Mouse (Mus musculus): ENCODE results near the gene Cpped1. TPM values are rescaled to one million over a fixed set of nuclear protein-coding genes. Genes with fewer than 3 reads are reported as not detected.

Gene Cpped1
- polyA plus RNA-seq, 1 experiment from 2014 or later, result 16.2 TPM

DNA sequence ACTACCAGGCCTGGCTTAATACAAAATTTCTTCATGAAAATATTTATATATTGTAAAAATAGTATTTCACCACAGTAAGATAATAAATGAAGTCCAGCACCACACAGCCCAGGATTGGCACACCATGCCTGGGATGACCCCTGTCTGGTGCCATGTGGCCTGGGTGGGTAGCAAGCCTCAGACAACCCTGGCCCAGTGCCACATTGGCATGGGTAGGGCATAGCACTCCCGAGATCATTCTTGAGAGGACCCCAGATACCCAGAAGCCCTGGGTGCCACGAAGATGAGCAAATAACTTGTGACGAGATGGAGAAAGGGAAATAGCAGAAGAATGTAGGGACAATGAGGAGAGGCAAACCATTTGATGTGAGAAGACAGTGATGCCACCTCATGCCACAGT lies 36.0 kb downstream of the Cpped1 start:
- WGBS, result 95% methylated on average over 3 of the region's 3 CpGs
- Histone ChIP-seq H3K9me3 (ENCODE audit: control insufficient read depth, low read length) (no peaks in the 10 kb centered on the region), H3K4me1 (replicated peaks; ENCODE audit: control insufficient read depth, insufficient read depth, low read length) (no peaks in the 10 kb centered on the region), H3K4me2 (ENCODE audit: low read depth, low read length, severe bottlenecking) (no peak overlapping the region), H3K36me3 (ENCODE audit: control insufficient read depth, insufficient read depth, low read length) (no peaks in the 10 kb centered on the region), H3K9ac (ENCODE audit: low read length) (no peak overlapping the region), H3K27me3 (ENCODE audit: control insufficient read depth, insufficient read depth, low read length) (no peaks in the 10 kb centered on the region), H3K4me3 (ENCODE audit: low read depth, low read length) (no peak overlapping the region), H3K27ac (ENCODE audit: low read depth, low read length) (no peak overlapping the region)
- ATAC-seq (replicated peaks; ENCODE audit: low FRiP score) (no peak), DNase-seq (ENCODE audit: low spot score) (no peak)

DNA sequence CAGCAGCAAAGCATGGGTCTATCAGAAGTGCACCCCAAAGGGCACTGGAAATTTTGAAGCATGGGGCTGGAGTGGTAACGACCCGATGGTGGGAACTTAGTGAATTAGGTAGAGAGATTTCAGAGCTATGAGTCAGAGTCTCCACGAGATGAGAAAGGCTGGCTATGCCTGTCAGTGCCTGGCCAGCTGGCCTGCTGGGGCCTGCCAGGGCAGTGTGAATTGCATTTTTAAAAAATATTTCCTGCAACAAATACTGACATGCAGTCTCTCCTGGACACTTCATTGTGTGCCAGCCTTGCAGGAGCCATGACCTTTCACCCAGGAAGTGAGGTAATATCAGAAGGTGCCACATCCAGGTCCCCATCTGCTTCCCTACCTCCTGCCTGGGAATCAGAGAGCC lies 40.8 kb downstream of the Cpped1 start:
- WGBS, result 86% methylated on average over 3 of the region's 3 CpGs
- Histone ChIP-seq H3K4me1 (replicated peaks; ENCODE audit: control insufficient read depth, insufficient read depth, low read length) (no peaks in the 10 kb centered on the region), H3K9me3 (ENCODE audit: control insufficient read depth, low read length) (no peaks in the 10 kb centered on the region), H3K27me3 (ENCODE audit: control insufficient read depth, insufficient read depth, low read length) (no peaks in the 10 kb centered on the region), H3K36me3 (ENCODE audit: control insufficient read depth, insufficient read depth, low read length) (no peaks in the 10 kb centered on the region), H3K4me2 (ENCODE audit: low read depth, low read length, severe bottlenecking) (no peak overlapping the region), H3K4me3 (ENCODE audit: low read depth, low read length) (no peak overlapping the region), H3K9ac (ENCODE audit: low read length) (no peak overlapping the region), H3K27ac (ENCODE audit: low read depth, low read length) (no peak overlapping the region)
- ATAC-seq (replicated peaks; ENCODE audit: low FRiP score) (no peak), DNase-seq (ENCODE audit: low spot score) (no peak)

DNA sequence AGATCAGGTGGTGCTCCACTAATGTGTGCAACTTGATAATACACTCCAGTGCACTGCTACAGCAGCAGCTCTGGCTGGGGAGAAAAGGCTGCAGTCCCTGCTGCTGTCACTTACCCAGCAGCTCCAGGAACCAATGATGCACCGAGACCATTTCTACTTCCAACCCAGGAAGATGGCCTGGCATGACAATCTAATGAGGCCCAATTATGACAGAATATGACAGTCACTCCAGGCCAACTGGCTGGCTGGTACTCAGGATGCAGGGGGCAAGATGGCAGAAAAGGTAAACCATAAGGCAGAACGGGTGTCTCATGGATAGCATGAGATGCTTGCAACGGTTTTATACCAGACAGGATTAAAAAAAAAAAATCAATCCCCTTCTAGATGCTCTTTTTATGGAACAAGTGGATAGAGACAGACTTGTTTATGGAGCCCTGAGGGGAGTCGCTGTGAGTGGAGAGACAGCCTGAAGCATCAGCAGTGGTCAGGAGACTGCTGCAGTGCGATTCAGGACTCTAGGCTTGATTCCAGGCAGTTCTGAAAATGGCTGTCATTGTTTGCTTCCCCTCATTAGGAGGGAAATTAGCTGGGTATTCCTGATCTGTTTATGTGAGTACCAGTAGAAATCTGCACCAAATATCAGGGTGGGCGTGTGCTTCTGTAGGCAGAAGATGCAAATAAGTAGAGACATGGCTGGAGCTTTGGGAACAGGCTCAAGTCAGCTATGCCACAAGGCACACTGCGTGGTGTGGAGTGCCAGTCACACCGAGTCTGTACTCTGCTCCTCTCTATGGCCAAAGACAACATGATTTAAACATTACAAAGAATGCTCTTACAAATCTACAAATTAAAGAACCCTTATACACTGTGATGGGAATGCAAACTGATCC lies 56.3 kb downstream of the Cpped1 start:
- WGBS, result 80% methylated on average over 8 of the region's 8 CpGs
- ATAC-seq (replicated peaks; ENCODE audit: low FRiP score), result no peak

DNA sequence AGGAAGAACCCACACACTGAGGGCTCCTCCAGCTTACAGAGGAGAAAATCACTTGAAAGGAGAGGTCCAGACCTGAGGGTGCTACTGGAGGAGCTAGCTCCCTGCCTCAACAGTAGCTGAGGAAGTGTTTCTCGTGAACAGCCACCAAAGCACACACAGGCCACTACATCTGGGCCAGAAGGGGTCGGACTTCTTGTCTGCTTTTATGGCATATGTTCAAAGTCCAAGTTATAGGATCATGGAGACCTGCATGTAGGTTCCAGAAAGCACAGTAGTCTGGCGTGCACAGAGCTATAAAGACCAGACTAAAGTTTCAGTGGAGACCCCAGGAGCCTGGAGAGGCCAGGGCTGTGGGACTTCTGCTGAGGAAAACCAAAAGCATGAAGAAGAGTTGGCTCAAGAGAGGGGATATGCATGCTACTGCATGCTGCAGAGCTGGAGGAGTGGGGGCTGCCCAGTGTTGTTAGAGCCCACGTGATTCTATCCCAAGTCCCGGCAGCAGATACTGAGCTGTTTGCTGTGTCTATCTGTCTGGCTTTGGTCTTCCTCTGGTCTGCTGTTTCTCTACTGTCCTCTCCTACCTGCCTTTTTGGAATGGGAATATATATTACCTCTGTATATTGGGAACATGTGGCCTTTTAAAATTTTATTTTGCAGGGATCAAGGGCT lies 60.1 kb downstream of the Cpped1 start:
- Histone ChIP-seq H3K27me3 (ENCODE audit: control insufficient read depth, insufficient read depth, low read length) (no peaks in the 10 kb centered on the region), H3K4me1 (replicated peaks; ENCODE audit: control insufficient read depth, insufficient read depth, low read length) (no peaks in the 10 kb centered on the region), H3K4me2 (ENCODE audit: low read depth, low read length, severe bottlenecking) (no peak overlapping the region), H3K9ac (ENCODE audit: low read length) (no peak overlapping the region), H3K36me3 (ENCODE audit: control insufficient read depth, insufficient read depth, low read length) (no peaks in the 10 kb centered on the region), H3K27ac (ENCODE audit: low read depth, low read length) (no peak overlapping the region), H3K9me3 (ENCODE audit: control insufficient read depth, low read length) (no peaks in the 10 kb centered on the region), H3K4me3 (ENCODE audit: low read depth, low read length) (no peak overlapping the region)
- ATAC-seq (replicated peaks; ENCODE audit: low FRiP score), result no peak
- WGBS, result 87% methylated on average over 5 of the region's 5 CpGs
- DNase-seq (ENCODE audit: low spot score), result no peak

More for the DNA sequence above, 56.3 kb downstream of the Cpped1 start:
- H3K9ac ChIP-seq (ENCODE audit: low read length), result no peak overlapping the region
- no peak overlapping the region for H3K4me3 ChIP-seq (ENCODE audit: low read depth, low read length)
- no peaks in the 10 kb centered on the region for H3K36me3 ChIP-seq (ENCODE audit: control insufficient read depth, insufficient read depth, low read length)
- H3K4me2 ChIP-seq (ENCODE audit: low read depth, low read length, severe bottlenecking), result no peak overlapping the region
- DNase-seq (ENCODE audit: low spot score), result no peak
- H3K27ac ChIP-seq (ENCODE audit: low read depth, low read length), result no peak overlapping the region
- no peaks in the 10 kb centered on the region for H3K9me3 ChIP-seq (ENCODE audit: control insufficient read depth, low read length)
- H3K4me1 ChIP-seq (replicated peaks; ENCODE audit: control insufficient read depth, insufficient read depth, low read length), result no peaks in the 10 kb centered on the region
- H3K27me3 ChIP-seq (ENCODE audit: control insufficient read depth, insufficient read depth, low read length), result no peaks in the 10 kb centered on the region

DNA sequence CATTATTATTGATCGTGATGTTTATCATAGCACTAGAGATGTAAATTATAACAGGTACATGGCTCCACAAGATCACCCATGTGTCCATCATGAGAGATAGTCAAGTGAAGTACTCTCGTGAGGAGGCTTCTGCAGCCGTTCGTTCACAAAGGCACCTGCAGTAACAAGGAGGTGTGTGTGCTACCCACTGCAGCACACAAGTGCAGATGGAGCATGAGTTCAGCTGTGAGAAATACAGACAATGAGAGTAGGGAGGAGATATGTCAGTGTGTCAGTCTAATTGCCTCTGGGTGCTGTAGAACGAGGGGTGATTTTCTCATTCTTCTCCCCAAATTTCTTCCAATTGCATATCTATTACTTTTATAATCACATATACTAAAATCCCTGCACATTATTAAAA lies 63.9 kb downstream of the Cpped1 start:
- Histone ChIP-seq H3K4me2 (ENCODE audit: low read depth, low read length, severe bottlenecking) (no peak overlapping the region), H3K36me3 (ENCODE audit: control insufficient read depth, insufficient read depth, low read length) (no peaks in the 10 kb centered on the region), H3K27ac (ENCODE audit: low read depth, low read length) (no peak overlapping the region), H3K4me1 (replicated peaks; ENCODE audit: control insufficient read depth, insufficient read depth, low read length) (no peaks in the 10 kb centered on the region), H3K9ac (ENCODE audit: low read length) (no peak overlapping the region), H3K4me3 (ENCODE audit: low read depth, low read length) (no peak overlapping the region), H3K27me3 (ENCODE audit: control insufficient read depth, insufficient read depth, low read length) (no peaks in the 10 kb centered on the region), H3K9me3 (ENCODE audit: control insufficient read depth, low read length) (no peaks in the 10 kb centered on the region)
- DNase-seq (ENCODE audit: low spot score), result no peak
- no peak for ATAC-seq (replicated peaks; ENCODE audit: low FRiP score)
- WGBS, result 87% methylated on average over 5 of the region's 5 CpGs

DNA sequence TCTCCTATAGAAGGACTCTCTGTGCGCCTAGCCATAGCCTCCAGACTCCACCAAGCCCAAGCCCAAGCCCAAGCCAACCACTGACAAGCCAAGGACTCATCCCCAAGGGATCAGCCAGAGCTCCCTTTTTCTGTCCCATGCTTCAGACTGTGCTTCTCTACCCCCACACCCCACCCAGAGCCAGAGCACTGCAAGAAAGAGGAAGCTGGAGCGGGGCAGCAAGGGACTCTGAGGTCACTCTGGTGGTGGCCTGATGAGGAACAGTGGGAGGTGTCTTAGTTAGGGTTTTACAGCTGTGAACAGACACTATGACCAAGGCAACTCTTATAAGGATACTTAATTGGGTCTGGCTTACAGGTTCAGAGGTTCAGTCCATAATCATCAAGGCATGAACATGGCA lies 65.8 kb downstream of the Cpped1 start:
- no peak for DNase-seq (ENCODE audit: low spot score)
- no peak overlapping the region for H3K4me3 ChIP-seq (ENCODE audit: low read depth, low read length)

DNA sequence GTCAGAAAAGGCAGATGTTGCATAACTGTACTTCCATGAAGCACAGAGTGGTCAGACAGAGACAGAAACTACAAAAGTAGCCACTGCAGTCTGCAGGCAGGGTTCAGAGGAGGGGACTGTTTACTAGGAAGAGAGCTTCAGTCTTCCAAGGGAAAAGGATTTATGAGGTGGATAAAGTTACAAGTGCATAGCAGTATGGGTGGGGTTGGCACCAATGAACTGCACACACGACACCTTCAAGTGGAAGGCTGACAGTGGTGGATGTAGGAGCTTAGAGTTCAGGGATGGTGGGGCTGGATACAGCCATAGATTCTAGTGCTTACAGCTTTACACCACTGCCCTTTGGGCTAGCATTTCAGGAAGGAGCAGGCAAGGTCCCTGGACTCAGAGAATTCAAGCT lies 75.8 kb downstream of the Cpped1 start:
- DNase-seq (ENCODE audit: low spot score), result no peak
- H3K9me3 ChIP-seq (ENCODE audit: control insufficient read depth, low read length), result no peaks in the 10 kb centered on the region
- no peak for ATAC-seq (replicated peaks; ENCODE audit: low FRiP score)
- H3K27me3 ChIP-seq (ENCODE audit: control insufficient read depth, insufficient read depth, low read length), result no peaks in the 10 kb centered on the region
- no peaks in the 10 kb centered on the region for H3K36me3 ChIP-seq (ENCODE audit: control insufficient read depth, insufficient read depth, low read length)
- H3K9ac ChIP-seq (ENCODE audit: low read length), result no peak overlapping the region
- no peak overlapping the region for H3K27ac ChIP-seq (ENCODE audit: low read depth, low read length)
- no peak overlapping the region for H3K4me2 ChIP-seq (ENCODE audit: low read depth, low read length, severe bottlenecking)
- no peaks in the 10 kb centered on the region for H3K4me1 ChIP-seq (replicated peaks; ENCODE audit: control insufficient read depth, insufficient read depth, low read length)
- no peak overlapping the region for H3K4me3 ChIP-seq (ENCODE audit: low read depth, low read length)
- 86% methylated on average over 1 of the region's 1 CpGs for WGBS

More for the DNA sequence above, 65.8 kb downstream of the Cpped1 start:
- no peak overlapping the region for H3K9ac ChIP-seq (ENCODE audit: low read length)
- H3K4me2 ChIP-seq (ENCODE audit: low read depth, low read length, severe bottlenecking), result no peak overlapping the region
- no peaks in the 10 kb centered on the region for H3K27me3 ChIP-seq (ENCODE audit: control insufficient read depth, insufficient read depth, low read length)
- H3K4me1 ChIP-seq (replicated peaks; ENCODE audit: control insufficient read depth, insufficient read depth, low read length), result no peaks in the 10 kb centered on the region
- H3K36me3 ChIP-seq (ENCODE audit: control insufficient read depth, insufficient read depth, low read length), result no peaks in the 10 kb centered on the region
- H3K9me3 ChIP-seq (ENCODE audit: control insufficient read depth, low read length), result no peaks in the 10 kb centered on the region
- no peak overlapping the region for H3K27ac ChIP-seq (ENCODE audit: low read depth, low read length)
- WGBS, result 87% methylated on average over 2 of the region's 2 CpGs
- ATAC-seq (replicated peaks; ENCODE audit: low FRiP score), result no peak

DNA sequence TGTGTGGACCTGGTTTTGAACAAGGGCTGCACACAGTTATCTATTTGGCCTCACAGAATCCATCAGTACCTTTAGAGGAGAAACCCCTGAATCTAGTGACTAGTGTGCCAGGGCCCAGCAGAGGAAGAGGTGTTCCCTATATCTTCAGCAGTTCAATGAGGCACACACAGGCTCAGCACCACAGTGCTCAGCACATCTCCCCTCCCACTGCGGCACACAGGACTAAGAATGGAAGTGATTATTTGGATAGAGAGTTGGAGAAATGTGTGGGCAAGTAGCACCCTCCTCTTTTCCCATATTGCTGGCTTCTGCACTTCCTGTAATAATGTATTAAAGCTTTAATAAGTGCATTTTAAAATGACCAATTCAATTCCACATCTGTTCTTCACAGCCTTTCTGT lies 80.4 kb downstream of the Cpped1 start:
- H3K36me3 ChIP-seq (ENCODE audit: control insufficient read depth, insufficient read depth, low read length), result no peaks in the 10 kb centered on the region
- ATAC-seq (replicated peaks; ENCODE audit: low FRiP score), result no peak
- no peak overlapping the region for H3K27ac ChIP-seq (ENCODE audit: low read depth, low read length)
- no peak overlapping the region for H3K4me3 ChIP-seq (ENCODE audit: low read depth, low read length)
- 92% methylated on average over 1 of the region's 1 CpGs for WGBS
- H3K9ac ChIP-seq (ENCODE audit: low read length), result no peak overlapping the region
- H3K4me2 ChIP-seq (ENCODE audit: low read depth, low read length, severe bottlenecking), result no peak overlapping the region
- no peaks in the 10 kb centered on the region for H3K27me3 ChIP-seq (ENCODE audit: control insufficient read depth, insufficient read depth, low read length)
- DNase-seq (ENCODE audit: low spot score), result no peak
- H3K9me3 ChIP-seq (ENCODE audit: control insufficient read depth, low read length), result no peaks in the 10 kb centered on the region
- no peaks in the 10 kb centered on the region for H3K4me1 ChIP-seq (replicated peaks; ENCODE audit: control insufficient read depth, insufficient read depth, low read length)
